Mouse (Mus musculus) heart, adult 2 months (tissue): ENCODE measurements around the gene Hist1h2aa. TPM values are rescaled to one million over a fixed set of nuclear protein-coding genes. Genes with fewer than 3 reads are reported as not detected.
A peak's percentile ranks its signal among the peaks of the same experiment; 100 is the strongest.

Experiments
- DNase-seq, 2 experiments: peaks; one replicate each; pipeline ENCODE4 v3.0.0; 2021
- H3K27ac ChIP-seq: fragments of 200-600 bp; 2 replicates; pipeline ENCODE4 v1.8.1; 2022
- H3K27me3 ChIP-seq: fragments of 200-500 bp; 2 replicates; pipeline ENCODE4 v1.6.1; 2012; ENCODE audit warnings: mild to moderate bottlenecking, low read length, inconsistent platforms, mixed read lengths; ENCODE audit not compliant: control insufficient read depth, insufficient read depth
- H3K36me3 ChIP-seq: fragments of 200-500 bp; 2 replicates; pipeline ENCODE4 v1.6.1; 2012; ENCODE audit warnings: low read length, inconsistent platforms; ENCODE audit not compliant: control insufficient read depth, insufficient read depth
- H3K4me1 ChIP-seq: fragments of 200-500 bp; 2 replicates; pipeline ENCODE4 v1.6.1; 2011; ENCODE audit warnings: low read length; ENCODE audit not compliant: control insufficient read depth, insufficient read depth
- H3K4me3 ChIP-seq: fragments of 200-600 bp; 2 replicates; pipeline ENCODE4 v1.8.1; 2022
- H3K79me2 ChIP-seq: fragments of 200-500 bp; replicated peaks from 2 replicates; pipeline ENCODE4 v1.6.1; 2012; ENCODE audit warnings: mild to moderate bottlenecking, inconsistent platforms, low read length, moderate library complexity, mixed read lengths; ENCODE audit not compliant: control insufficient read depth, insufficient read depth
- H3K9ac ChIP-seq: fragments of 200-500 bp; 2 replicates; pipeline ENCODE4 v1.6.1; 2012; ENCODE audit warnings: low read depth, mild to moderate bottlenecking, control low read depth, inconsistent platforms, low read length, mixed read lengths
- CTCF ChIP-seq: fragments of 200-600 bp; IDR thresholded peaks from 2 replicates; pipeline ENCODE4 v1.8.1; 2022; ENCODE audit warnings: antibody characterized with exemption, mild to moderate bottlenecking, moderate library complexity
- EP300 ChIP-seq: fragments of 200-500 bp; IDR thresholded peaks from 2 replicates; pipeline ENCODE4 v1.6.1; 2011; ENCODE audit warnings: low read depth, low read length, control low read depth; ENCODE audit not compliant: insufficient read depth
- POLR2A ChIP-seq: fragments of 200-500 bp; IDR thresholded peaks from 2 replicates; pipeline ENCODE4 v1.6.1; 2011; ENCODE audit warnings: mild to moderate bottlenecking, low read depth, low read length, control low read depth; ENCODE audit not compliant: insufficient read depth
- WGBS: fragments of 180-500 bp; shearing (Covaris S2); methylation state at CpG from one replicate; pipeline ENCODE4 v1.1.7; 2018; 5-methylcytosine and 5-hydroxymethylcytosine counted together
- intact Hi-C: fragments of 180-260 bp; cut with DNase I; formaldehyde crosslinking; loops from one replicate; pipeline ENCODE4 v1.15.1; 2025
- polyA plus RNA-seq: library from polyadenylated mRNA; depleted of rRNA; stranded (reverse); fragments of >200 nt; gene quantifications from 2 replicates; pipeline ENCODE4 v1.2.3, GENCODE M21; 2012
- total RNA-seq, 2 experiments: library from RNA; stranded (reverse); gene quantifications; 2 replicates each; pipeline ENCODE4 v1.2.3; 2021

The Hist1h2aa gene
- total and polyA plus RNA-seq, 3 experiments = not detected

- H3K36me3 ChIP-seq = no peaks in the 10 kb centered on the region
- H3K27ac ChIP-seq = no peak overlapping the region
- intact Hi-C loops = no loop called here
- H3K27me3 ChIP-seq = no peaks in the 10 kb centered on the region
- no peaks in the 10 kb centered on the region for H3K79me2 ChIP-seq
- WGBS = 14% methylated on average over 6 of the region's 6 CpGs
- no peak overlapping the region for H3K4me3 ChIP-seq
- TF ChIP-seq EP300 = no peak
- no peak for TF ChIP-seq POLR2A
- no peak for TF ChIP-seq CTCF
- H3K4me1 ChIP-seq = no peaks in the 10 kb centered on the region
- DNase-seq = no peak
- no peak overlapping the region for H3K9ac ChIP-seq
Observed at GRCm38 (mm10) chr13:23898242-23898641, 36.0 kb upstream of the Hist1h2aa start.

GRCm38 (mm10) chr13:23906906-23907305 is 27.4 kb upstream of the Hist1h2aa start:
- DNase-seq = no peak
- no peak overlapping the region for H3K9ac ChIP-seq
- TF ChIP-seq EP300 = no peak
- no peak for TF ChIP-seq CTCF
- no peak for TF ChIP-seq POLR2A
- H3K36me3 ChIP-seq = no peaks in the 10 kb centered on the region
- no peaks in the 10 kb centered on the region for H3K79me2 ChIP-seq
- H3K27ac ChIP-seq = no peak overlapping the region
- 86% methylated on average over 5 of the region's 5 CpGs for WGBS
- H3K27me3 ChIP-seq = no peaks in the 10 kb centered on the region
- no peak overlapping the region for H3K4me3 ChIP-seq
- no peaks in the 10 kb centered on the region for H3K4me1 ChIP-seq
- intact Hi-C loops = no loop called here

- DNase-seq = no peak
- no peaks in the 10 kb centered on the region for H3K36me3 ChIP-seq
- H3K9ac ChIP-seq = no peak overlapping the region
- intact Hi-C loops = no loop called here
- no peaks in the 10 kb centered on the region for H3K27me3 ChIP-seq
- WGBS = 79% methylated on average over 5 of the region's 5 CpGs
- no peak overlapping the region for H3K4me3 ChIP-seq
- TF ChIP-seq EP300 (no peak), POLR2A (no peak), CTCF (no peak)
- H3K79me2 ChIP-seq = no peaks in the 10 kb centered on the region
- H3K4me1 ChIP-seq = peaks cover 2% of the 10 kb centered on the region; the same call in 1 of the 2 replicates
- no peak overlapping the region for H3K27ac ChIP-seq
Observed at GRCm38 (mm10) chr13:23910121-23910520, 24.1 kb upstream of the Hist1h2aa start.

- no peak for DNase-seq
- 79% methylated on average over 5 of the region's 5 CpGs for WGBS
- no peak overlapping the region for H3K4me3 ChIP-seq
- H3K9ac ChIP-seq = no peak overlapping the region
- no peaks in the 10 kb centered on the region for H3K36me3 ChIP-seq
- H3K27ac ChIP-seq = no peak overlapping the region
- no peaks in the 10 kb centered on the region for H3K27me3 ChIP-seq
- peaks cover 2% of the 10 kb centered on the region; the same call in 1 of the 2 replicates for H3K4me1 ChIP-seq
- TF ChIP-seq POLR2A (no peak), EP300 (no peak), CTCF (no peak)
- intact Hi-C loops = no loop called here
- H3K79me2 ChIP-seq = no peaks in the 10 kb centered on the region
Observed at GRCm38 (mm10) chr13:23911335-23911734, 22.9 kb upstream of the Hist1h2aa start.

- Histone ChIP-seq H3K36me3 (no peaks in the 10 kb centered on the region), H3K79me2 (no peaks in the 10 kb centered on the region), H3K9ac (no peak overlapping the region), H3K4me3 (no peak overlapping the region), H3K4me1 (peaks cover 2% of the 10 kb centered on the region; the same call in 1 of the 2 replicates), H3K27ac (peak overlapping the region; percentile 40; the same call in 1 of the 2 replicates), H3K27me3 (no peaks in the 10 kb centered on the region)
- peak; percentile 30 to 51 for DNase-seq
- intact Hi-C loops = no loop called here
- TF ChIP-seq POLR2A (no peak), CTCF (no peak), EP300 (no peak)
- 19% methylated on average over 6 of the region's 6 CpGs for WGBS
Observed at GRCm38 (mm10) chr13:23913791-23914306, 20.4 kb upstream of the Hist1h2aa start.

- peaks cover 2% of the 10 kb centered on the region; the same call in 1 of the 2 replicates for H3K4me1 ChIP-seq
- no peaks in the 10 kb centered on the region for H3K27me3 ChIP-seq
- H3K79me2 ChIP-seq = no peaks in the 10 kb centered on the region
- 41% methylated on average over 9 of the region's 9 CpGs for WGBS
- no peak within 1 kb of the TSS for H3K4me3 ChIP-seq
- H3K36me3 ChIP-seq = no peaks in the 10 kb centered on the region
- peak in 1 of 2 experiments; percentile 20 for DNase-seq
- peak within 1 kb of the TSS; percentile 40; the same call in 1 of the 2 replicates for H3K27ac ChIP-seq
- no peak within 1 kb of the TSS for H3K9ac ChIP-seq
- intact Hi-C loops = no loop called here
- TF ChIP-seq EP300 = no peak
- no peak for TF ChIP-seq CTCF
- TF ChIP-seq POLR2A = no peak
Observed at GRCm38 (mm10) chr13:23914376-23915167, 19.7 kb upstream of the Hist1h2aa start, which contains the start of gene Slc17a4. TSS of gene Slc17a4 (minus strand) at chr13:23915009.
